Mouse (Mus musculus) liver, postnatal 0 days (tissue): ENCODE measurements at regions not wholly inside any gene's neighbourhood (a gene's known extent, or its start where the extent isn't known, plus 50 kb on each side); places are given as distances from the start of the nearest gene placed in this dataset.

Experiments used
- CTCF ChIP-seq: sonication (generic); IDR thresholded peaks from 2 replicates; pipeline ENCODE4 v1.5.1; 2016; ENCODE audit warnings: antibody characterized with exemption, low read depth
- EP300 ChIP-seq: IDR thresholded peaks from 2 replicates; pipeline ENCODE4 v1.6.1; 2016; ENCODE audit warnings: antibody characterized with exemption, low read depth, mild to moderate bottlenecking

DNA sequence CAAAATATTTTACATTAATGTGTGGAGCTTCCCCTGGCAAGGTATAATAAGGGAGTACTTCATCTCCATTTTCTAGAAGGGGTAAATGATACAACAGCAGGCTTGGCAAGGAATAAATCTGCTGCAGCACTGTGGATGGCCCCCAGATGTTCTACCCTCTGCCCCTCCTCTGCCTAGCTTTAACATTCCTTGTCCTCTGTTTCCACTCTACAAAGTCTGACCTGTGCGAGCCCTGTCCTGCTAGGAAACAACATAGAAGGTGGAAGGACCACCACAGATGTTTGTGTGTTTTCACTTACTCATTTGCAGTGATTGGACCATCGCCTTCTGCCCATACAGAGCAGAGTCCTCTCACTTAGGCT is 604.4 kb upstream of the Fam92a start:
- no peak for TF ChIP-seq CTCF
- no peak for TF ChIP-seq EP300
